In the genomic region with DNA sequence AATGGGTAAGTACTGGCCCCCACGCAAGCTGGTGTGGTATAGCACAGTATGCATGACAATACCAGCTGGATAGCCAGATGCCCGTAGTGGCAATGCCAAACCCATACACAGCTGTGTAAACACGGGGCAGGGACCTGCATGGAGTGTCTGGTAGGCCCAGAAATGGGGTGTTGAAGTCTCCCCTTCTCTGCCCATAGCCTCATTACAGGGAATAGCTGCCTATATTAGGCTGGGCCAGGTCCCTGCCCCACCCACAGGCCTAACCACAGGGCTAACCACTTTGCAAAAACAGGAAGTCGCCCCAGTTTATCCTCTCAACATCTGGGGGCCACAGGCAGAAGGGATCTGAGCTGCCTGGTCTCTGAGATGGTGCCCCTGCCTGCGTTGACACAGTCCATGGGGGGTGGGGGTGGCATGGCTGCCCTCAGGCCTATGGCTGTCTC, we compare ENCODE assay signal across 7 mouse cellular contexts. TPM values are rescaled to one million over a fixed set of nuclear protein-coding genes. Genes with fewer than 3 reads are reported as not detected.
DNase-seq lines count a peak whose midpoint lies in the region; ATAC-seq and TF ChIP-seq lines count a peak whose summit lies in the region.
"Not testable (repeated sequence)": the region's sequence is repeated elsewhere in the genome, so short reads cannot be mapped to it uniquely, and the experiment has no call there.

No protein-coding gene starts in this region.

- not testable (repeated sequence) for H3K27ac ChIP-seq in liver, embryonic 14.5 days

- not testable (repeated sequence) for TF ChIP-seq EP300 in liver, embryonic 14.5 days (IDR thresholded peaks at IDR 0.05; ENCODE audit: low read depth)

- not testable (repeated sequence) for H3K36me3 ChIP-seq in liver, embryonic 14.5 days (replicated peaks; ENCODE audit: control insufficient read depth, insufficient read depth, low read depth)

- not testable (repeated sequence) for TF ChIP-seq CTCF in liver, embryonic 14.5 days (IDR thresholded peaks at IDR 0.05; ENCODE audit: low read depth)

- WGBS in liver, embryonic 14.5 days (ENCODE audit: insufficient replicate concordance) = 13% methylated on average over 5 of the region's 5 CpGs

- ATAC-seq in activated CD4-positive, CD25-positive, alpha-beta regulatory T cell, adult 4 months = peak; percentile 72
- ATAC-seq in liver, embryonic 14.5 days (ENCODE audit: insufficient read depth) = peak; percentile 73
- ATAC-seq in megakaryocyte progenitor cell, adult 5-6 weeks (replicated peaks; ENCODE audit: poor library complexity) = peak; percentile 86

- H3K4me1 ChIP-seq in liver, embryonic 14.5 days (replicated peaks; ENCODE audit: control insufficient read depth in 2 of 2, insufficient read depth in 2 of 2, low read length in 1 of 2) = peaks cover 0 to 14% of the 10 kb centered on the region in 2 experiments; a peak in 2 of 4 replicates

- H3K9me3 ChIP-seq in liver, embryonic 14.5 days (ENCODE audit: control insufficient read depth, low read length) = not testable (repeated sequence)

- not testable (repeated sequence) for H3K27me3 ChIP-seq in liver, embryonic 14.5 days (ENCODE audit: control insufficient read depth, insufficient read depth, low read length)

- H3K9ac ChIP-seq in liver, embryonic 14.5 days (replicated peaks) = not testable (repeated sequence)

- H3K4me2 ChIP-seq in liver, embryonic 14.5 days (ENCODE audit: low read depth) = not testable (repeated sequence)

- not testable (repeated sequence) for H3K4me3 ChIP-seq in liver, embryonic 14.5 days (ENCODE audit: insufficient read depth in 1 of 2, low read depth in 2 of 2, low read length in 2 of 2)

- DNase-seq in CD4-positive helper T cell, adult 2 months (ENCODE audit: low read depth, low spot score) = peak; percentile 60
- peak; percentile 66 for DNase-seq in induced T-regulatory cell, adult 2 months (ENCODE audit: low read depth)
- DNase-seq in liver, embryonic 14.5 days (ENCODE audit: low read depth in 3 of 3, low spot score in 3 of 3) = not testable (repeated sequence)
- peak; percentile 22 for DNase-seq in spleen, adult 12 weeks (ENCODE audit: low spot score)
- DNase-seq in thymus, postnatal 10 days (ENCODE audit: low spot score in 2 of 2) = peak; percentile 54 to 61

RNA-seq across cellular contexts. Expression of a gene that starts 13.2 kb away (rescaled TPM):
- polyA plus RNA-seq in activated CD4-positive, CD25-positive, alpha-beta regulatory T cell, adult 4 months (2017; shearing (Covaris generic)) = 10 to 100 TPM; 49.3 to 56.2 TPM
- polyA plus RNA-seq in liver, embryonic 14.5 days (2012; rRNA removed) = 8.2 and 9.6 TPM in 2 replicates
- polyA plus RNA-seq in liver, embryonic 14.5 days (2014; fragmentation: Nextera tagmentation; extraction: Ambion mirVana) = 7.0 and 8.3 TPM in 2 replicates
- total RNA-seq in megakaryocyte progenitor cell, adult 5-6 weeks (2015) = 15.6 and 18.5 TPM in 2 replicates
- total RNA-seq in megakaryocyte progenitor cell, adult 5-6 weeks (2017) = 8.4 and 12.9 TPM in 2 replicates

RNA-seq across cellular contexts. Expression of a gene that starts 13.3 kb away (rescaled TPM):
- polyA plus RNA-seq in activated CD4-positive, CD25-positive, alpha-beta regulatory T cell, adult 4 months (2017; shearing (Covaris generic)) = 10 to 100 TPM; 31.7 to 35.3 TPM
- 42.7 and 45.2 TPM in 2 replicates for polyA plus RNA-seq in liver, embryonic 14.5 days (2012; rRNA removed)
- polyA plus RNA-seq in liver, embryonic 14.5 days (2014; fragmentation: Nextera tagmentation; extraction: Ambion mirVana) = 34.1 and 37.8 TPM in 2 replicates
- 13.2 and 16.5 TPM in 2 replicates for total RNA-seq in megakaryocyte progenitor cell, adult 5-6 weeks (2015)
- total RNA-seq in megakaryocyte progenitor cell, adult 5-6 weeks (2017) = 52.6 and 56.5 TPM in 2 replicates

RNA-seq across cellular contexts. Expression of a gene that starts 21.4 kb away (rescaled TPM):
- polyA plus RNA-seq in activated CD4-positive, CD25-positive, alpha-beta regulatory T cell, adult 4 months (2017; shearing (Covaris generic)) = 10 to 100 TPM; 62.2 to 74.1 TPM
- polyA plus RNA-seq in liver, embryonic 14.5 days (2012; rRNA removed) = 3.0 and 3.6 TPM in 2 replicates
- 2.2 and 3.0 TPM in 2 replicates for polyA plus RNA-seq in liver, embryonic 14.5 days (2014; fragmentation: Nextera tagmentation; extraction: Ambion mirVana)
- 16.4 and 16.7 TPM in 2 replicates for total RNA-seq in megakaryocyte progenitor cell, adult 5-6 weeks (2015)
- total RNA-seq in megakaryocyte progenitor cell, adult 5-6 weeks (2017) = 21.2 and 26.9 TPM in 2 replicates

RNA-seq across cellular contexts. Expression of a gene that starts 32.7 kb away (rescaled TPM):
- polyA plus RNA-seq in activated CD4-positive, CD25-positive, alpha-beta regulatory T cell, adult 4 months (2017; shearing (Covaris generic)) = 100 to 1,000 TPM; 124 to 138 TPM
- polyA plus RNA-seq in liver, embryonic 14.5 days (2012; rRNA removed) = 94.0 and 101 TPM in 2 replicates
- polyA plus RNA-seq in liver, embryonic 14.5 days (2014; fragmentation: Nextera tagmentation; extraction: Ambion mirVana) = 160 and 167 TPM in 2 replicates
- 115 and 120 TPM in 2 replicates for total RNA-seq in megakaryocyte progenitor cell, adult 5-6 weeks (2015)
- total RNA-seq in megakaryocyte progenitor cell, adult 5-6 weeks (2017) = 127 and 153 TPM in 2 replicates

RNA-seq across cellular contexts. Expression of a gene that starts 49.6 kb away (rescaled TPM):
- polyA plus RNA-seq in activated CD4-positive, CD25-positive, alpha-beta regulatory T cell, adult 4 months (2017; shearing (Covaris generic)) = 10 to 100 TPM; 45.0 to 50.4 TPM
- polyA plus RNA-seq in liver, embryonic 14.5 days (2012; rRNA removed) = 5.6 and 16.0 TPM in 2 replicates
- 25.0 and 32.2 TPM in 2 replicates for polyA plus RNA-seq in liver, embryonic 14.5 days (2014; fragmentation: Nextera tagmentation; extraction: Ambion mirVana)
- 21.0 and 26.5 TPM in 2 replicates for total RNA-seq in megakaryocyte progenitor cell, adult 5-6 weeks (2015)
- total RNA-seq in megakaryocyte progenitor cell, adult 5-6 weeks (2017) = 51.5 and 78.2 TPM in 2 replicates

Comparison
In these comparisons a context has a peak if more than half of its experiments do, and no peak if none do; other contexts are left out.
1. RNA of a gene that starts 13.2 kb away (polyA plus RNA-seq): 49.3 to 56.2 TPM in activated CD4-positive, CD25-positive, alpha-beta regulatory T cell, adult 4 months; 7.0 to 9.6 TPM in liver, embryonic 14.5 days; every median in the first group is over 4 times any median in the second.
2. RNA of a gene that starts 21.4 kb away (polyA plus RNA-seq): 62.2 to 74.1 TPM in activated CD4-positive, CD25-positive, alpha-beta regulatory T cell, adult 4 months; 2.2 to 3.6 TPM in liver, embryonic 14.5 days; every median in the first group is over 10 times any median in the second.
3. Peak in every context shown above with its lines, with median percentiles within 50 percentile points of each other: ATAC-seq.